Mouse (Mus musculus): ENCODE measurements around the gene Clybl. TPM values are rescaled to one million over a fixed set of nuclear protein-coding genes. Genes with fewer than 3 reads are reported as not detected.

Gene Clybl
- polyA plus RNA-seq, 1 experiment: 2.0 TPM

GRCm38 (mm10) chr14:122181815-122182157, 282 bp downstream of the Clybl start:
- Histone ChIP-seq H3K27me3 (ENCODE audit: control insufficient read depth, insufficient read depth, low read length) (no peaks in the 10 kb centered on the region), H3K36me3 (ENCODE audit: control insufficient read depth, insufficient read depth, low read length) (no peaks in the 10 kb centered on the region), H3K4me1 (ENCODE audit: control insufficient read depth, insufficient read depth, low read length) (peaks cover 2% of the 10 kb centered on the region; the same call in 1 of the 2 replicates), H3K27ac (ENCODE audit: control insufficient read depth, insufficient read depth, low read depth, low read length) (no peak overlapping the region), H3K4me3 (ENCODE audit: control insufficient read depth, low read depth, low read length) (peak overlapping the region; percentile 80)
- TF ChIP-seq POLR2A (IDR thresholded peaks at IDR 0.05; ENCODE audit: control insufficient read depth, low read depth, low read length) (no peak), CTCF (IDR thresholded peaks at IDR 0.05; ENCODE audit: control insufficient read depth, insufficient read depth, insufficient replicate concordance, low read depth, low read length) (no peak)

- Histone ChIP-seq H3K4me3 (ENCODE audit: control insufficient read depth, low read depth, low read length) (no peak overlapping the region), H3K4me1 (ENCODE audit: control insufficient read depth, insufficient read depth, low read length) (peaks cover 2% of the 10 kb centered on the region; the same call in 1 of the 2 replicates), H3K27ac (ENCODE audit: control insufficient read depth, insufficient read depth, low read depth, low read length) (no peak overlapping the region), H3K27me3 (ENCODE audit: control insufficient read depth, insufficient read depth, low read length) (no peaks in the 10 kb centered on the region), H3K36me3 (ENCODE audit: control insufficient read depth, insufficient read depth, low read length) (no peaks in the 10 kb centered on the region)
- TF ChIP-seq POLR2A (IDR thresholded peaks at IDR 0.05; ENCODE audit: control insufficient read depth, low read depth, low read length) (no peak), CTCF (IDR thresholded peaks at IDR 0.05; ENCODE audit: control insufficient read depth, insufficient read depth, insufficient replicate concordance, low read depth, low read length) (no peak)
Measured at GRCm38 (mm10) chr14:122182220-122182619, 716 bp downstream of the Clybl start.

DNA sequence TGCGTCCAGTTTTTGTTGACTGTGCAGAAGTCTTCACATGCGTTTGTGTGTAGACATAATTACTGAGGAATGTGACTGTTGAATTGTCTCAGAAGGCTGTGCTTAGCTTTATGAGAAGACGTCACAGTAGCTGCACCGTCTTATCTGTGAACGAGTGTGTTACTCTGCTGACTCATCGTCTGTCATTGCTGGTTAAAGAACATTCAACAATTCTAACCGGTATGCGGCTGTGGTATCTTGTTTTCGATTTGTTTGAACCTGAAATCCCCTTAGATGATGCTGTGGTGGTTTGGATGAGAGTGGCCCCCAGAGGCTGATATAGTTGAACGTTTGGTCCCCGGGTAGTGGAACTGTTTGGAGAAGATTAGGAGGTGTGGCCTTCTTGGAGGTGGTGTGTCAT, 2.5 kb downstream of the Clybl start:
- TF ChIP-seq CTCF (IDR thresholded peaks at IDR 0.05; ENCODE audit: control insufficient read depth, insufficient read depth, insufficient replicate concordance, low read depth, low read length) (no peak), POLR2A (IDR thresholded peaks at IDR 0.05; ENCODE audit: control insufficient read depth, low read depth, low read length) (no peak)
- no peaks in the 10 kb centered on the region for H3K27me3 ChIP-seq (ENCODE audit: control insufficient read depth, insufficient read depth, low read length)
- H3K36me3 ChIP-seq (ENCODE audit: control insufficient read depth, insufficient read depth, low read length): no peaks in the 10 kb centered on the region
- H3K4me3 ChIP-seq (ENCODE audit: control insufficient read depth, low read depth, low read length): no peak overlapping the region
- no peak overlapping the region for H3K27ac ChIP-seq (ENCODE audit: control insufficient read depth, insufficient read depth, low read depth, low read length)
- peaks cover 2% of the 10 kb centered on the region; the same call in 1 of the 2 replicates for H3K4me1 ChIP-seq (ENCODE audit: control insufficient read depth, insufficient read depth, low read length)

GRCm38 (mm10) chr14:122188250-122188649, 6.7 kb downstream of the Clybl start:
- TF ChIP-seq POLR2A (IDR thresholded peaks at IDR 0.05; ENCODE audit: control insufficient read depth, low read depth, low read length) (no peak), CTCF (IDR thresholded peaks at IDR 0.05; ENCODE audit: control insufficient read depth, insufficient read depth, insufficient replicate concordance, low read depth, low read length) (no peak)
- no peaks in the 10 kb centered on the region for H3K27me3 ChIP-seq (ENCODE audit: control insufficient read depth, insufficient read depth, low read length)
- no peak overlapping the region for H3K27ac ChIP-seq (ENCODE audit: control insufficient read depth, insufficient read depth, low read depth, low read length)
- no peaks in the 10 kb centered on the region for H3K36me3 ChIP-seq (ENCODE audit: control insufficient read depth, insufficient read depth, low read length)
- H3K4me1 ChIP-seq (ENCODE audit: control insufficient read depth, insufficient read depth, low read length): no peaks in the 10 kb centered on the region
- H3K4me3 ChIP-seq (ENCODE audit: control insufficient read depth, low read depth, low read length): no peak overlapping the region

GRCm38 (mm10) chr14:122189901-122190300, 8.4 kb downstream of the Clybl start:
- Histone ChIP-seq H3K4me3 (ENCODE audit: control insufficient read depth, low read depth, low read length) (no peak overlapping the region), H3K27me3 (ENCODE audit: control insufficient read depth, insufficient read depth, low read length) (no peaks in the 10 kb centered on the region), H3K27ac (ENCODE audit: control insufficient read depth, insufficient read depth, low read depth, low read length) (no peak overlapping the region), H3K36me3 (ENCODE audit: control insufficient read depth, insufficient read depth, low read length) (no peaks in the 10 kb centered on the region), H3K4me1 (ENCODE audit: control insufficient read depth, insufficient read depth, low read length) (no peaks in the 10 kb centered on the region)
- TF ChIP-seq CTCF (IDR thresholded peaks at IDR 0.05; ENCODE audit: control insufficient read depth, insufficient read depth, insufficient replicate concordance, low read depth, low read length): no peak
- no peak for TF ChIP-seq POLR2A (IDR thresholded peaks at IDR 0.05; ENCODE audit: control insufficient read depth, low read depth, low read length)

DNA sequence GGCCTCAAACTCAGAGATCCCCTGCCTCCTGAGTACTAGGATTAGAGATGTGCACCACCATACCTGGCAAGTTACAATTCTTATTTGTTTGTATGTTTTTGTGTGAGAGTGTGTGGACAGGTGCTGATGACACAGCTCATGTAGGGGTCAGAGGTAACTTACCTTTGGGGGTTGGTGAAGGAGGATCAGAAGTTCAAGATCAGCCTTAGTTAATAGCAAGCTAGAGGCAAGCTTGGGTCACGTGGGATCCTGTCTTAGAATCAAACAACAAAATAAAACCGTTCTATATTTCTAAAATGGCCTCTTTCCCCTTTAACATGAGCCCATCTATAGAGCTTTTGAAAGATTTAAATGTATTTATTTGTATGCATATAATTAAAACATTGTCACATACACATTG, 9.0 kb downstream of the Clybl start:
- Histone ChIP-seq H3K27me3 (ENCODE audit: control insufficient read depth, insufficient read depth, low read length) (no peaks in the 10 kb centered on the region), H3K36me3 (ENCODE audit: control insufficient read depth, insufficient read depth, low read length) (no peaks in the 10 kb centered on the region), H3K4me1 (ENCODE audit: control insufficient read depth, insufficient read depth, low read length) (no peaks in the 10 kb centered on the region), H3K27ac (ENCODE audit: control insufficient read depth, insufficient read depth, low read depth, low read length) (no peak overlapping the region), H3K4me3 (ENCODE audit: control insufficient read depth, low read depth, low read length) (no peak overlapping the region)
- TF ChIP-seq POLR2A (IDR thresholded peaks at IDR 0.05; ENCODE audit: control insufficient read depth, low read depth, low read length): no peak

GRCm38 (mm10) chr14:122190941-122191510, 9.5 kb downstream of the Clybl start:
- Histone ChIP-seq H3K4me3 (ENCODE audit: control insufficient read depth, low read depth, low read length) (no peak overlapping the region), H3K27ac (ENCODE audit: control insufficient read depth, insufficient read depth, low read depth, low read length) (no peak overlapping the region), H3K4me1 (ENCODE audit: control insufficient read depth, insufficient read depth, low read length) (no peaks in the 10 kb centered on the region), H3K27me3 (ENCODE audit: control insufficient read depth, insufficient read depth, low read length) (no peaks in the 10 kb centered on the region), H3K36me3 (ENCODE audit: control insufficient read depth, insufficient read depth, low read length) (no peaks in the 10 kb centered on the region)
- TF ChIP-seq CTCF (IDR thresholded peaks at IDR 0.05; ENCODE audit: control insufficient read depth, insufficient read depth, insufficient replicate concordance, low read depth, low read length): peak; percentile 72; the same call in 1 of the 2 replicates
- no peak for TF ChIP-seq POLR2A (IDR thresholded peaks at IDR 0.05; ENCODE audit: control insufficient read depth, low read depth, low read length)

DNA sequence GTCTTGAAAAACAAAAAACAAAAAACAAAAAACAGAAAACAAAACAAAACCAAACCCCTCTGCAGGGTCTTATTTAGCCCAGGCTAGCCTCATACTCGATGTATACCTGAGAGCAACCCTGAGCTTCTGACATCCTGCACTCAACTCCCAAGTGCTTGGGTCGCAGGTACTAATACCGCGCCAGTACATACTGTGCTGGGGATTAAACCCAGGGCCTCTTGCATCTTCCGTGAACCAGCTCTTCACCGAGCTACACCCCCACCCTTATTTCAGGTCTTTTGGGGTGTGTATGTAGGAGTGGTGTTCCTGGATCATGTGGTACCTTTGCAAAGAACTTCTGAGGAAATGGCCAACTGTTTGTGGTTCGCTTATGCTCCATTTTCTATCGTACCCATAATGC, 13.1 kb downstream of the Clybl start:
- Histone ChIP-seq H3K27me3 (ENCODE audit: control insufficient read depth, insufficient read depth, low read length) (no peaks in the 10 kb centered on the region), H3K4me3 (ENCODE audit: control insufficient read depth, low read depth, low read length) (no peak overlapping the region), H3K27ac (ENCODE audit: control insufficient read depth, insufficient read depth, low read depth, low read length) (no peak overlapping the region), H3K4me1 (ENCODE audit: control insufficient read depth, insufficient read depth, low read length) (no peaks in the 10 kb centered on the region), H3K36me3 (ENCODE audit: control insufficient read depth, insufficient read depth, low read length) (no peaks in the 10 kb centered on the region)
- no peak for TF ChIP-seq CTCF (IDR thresholded peaks at IDR 0.05; ENCODE audit: control insufficient read depth, insufficient read depth, insufficient replicate concordance, low read depth, low read length)
- no peak for TF ChIP-seq POLR2A (IDR thresholded peaks at IDR 0.05; ENCODE audit: control insufficient read depth, low read depth, low read length)

Data from testis, adult 2 months (tissue).